Mouse (Mus musculus) embryonic fibroblast, embryonic 13.5 days (primary cell): Measurements from ENCODE around the gene Crisp3. TPM values are rescaled to one million over a fixed set of nuclear protein-coding genes. Genes with fewer than 3 reads are reported as not detected.
"Not testable (repeated sequence)": the region's sequence is repeated elsewhere in the genome, so short reads cannot be mapped to it uniquely, and the experiment has no call there.

ENCODE experiments used
- H3K27ac ChIP-seq: 2 replicates; pipeline ENCODE4 v1.5.1; 2012; ENCODE audit warnings: low read length, control low read depth, inconsistent platforms; ENCODE audit not compliant: insufficient read depth
- H3K4me1 ChIP-seq: 2 replicates; pipeline ENCODE4 v1.6.1; 2011; ENCODE audit warnings: low read length; ENCODE audit not compliant: control insufficient read depth, insufficient read depth
- H3K4me3 ChIP-seq: 2 replicates; pipeline ENCODE4 v1.5.1; 2011; ENCODE audit warnings: mild to moderate bottlenecking, control low read depth, low read length; ENCODE audit not compliant: insufficient read depth
- CTCF ChIP-seq: IDR thresholded peaks from 2 replicates; pipeline ENCODE4 v1.5.1; 2011; ENCODE audit warnings: mild to moderate bottlenecking, control low read depth, low read length, moderate library complexity, borderline replicate concordance; ENCODE audit not compliant: insufficient read depth
- POLR2A ChIP-seq: IDR thresholded peaks from 2 replicates; pipeline ENCODE4 v1.6.1; 2011; ENCODE audit warnings: low read depth, mild to moderate bottlenecking, control low read depth, low read length, moderate library complexity
- polyA plus RNA-seq: library from polyadenylated mRNA; stranded (reverse); fragments of >200 nt; gene quantifications from 2 replicates; pipeline ENCODE4 v1.2.4, GENCODE M21; 2011; ENCODE audit warnings: low read depth; ENCODE audit not compliant: missing spikeins, insufficient read length

The Crisp3 gene
- polyA plus RNA-seq, result not detected in 2 replicates

GRCm38 (mm10) chr17:40242135-40242534, at the start of gene Crisp3:
Crisp3 (minus strand) TSS chr17:40242288.
- TF ChIP-seq CTCF, result no peak
- no peak for TF ChIP-seq POLR2A
- no peaks in the 10 kb centered on the region for H3K4me1 ChIP-seq
- H3K4me3 ChIP-seq, result no peak within 1 kb of the TSS
- no peak within 1 kb of the TSS for H3K27ac ChIP-seq

DNA sequence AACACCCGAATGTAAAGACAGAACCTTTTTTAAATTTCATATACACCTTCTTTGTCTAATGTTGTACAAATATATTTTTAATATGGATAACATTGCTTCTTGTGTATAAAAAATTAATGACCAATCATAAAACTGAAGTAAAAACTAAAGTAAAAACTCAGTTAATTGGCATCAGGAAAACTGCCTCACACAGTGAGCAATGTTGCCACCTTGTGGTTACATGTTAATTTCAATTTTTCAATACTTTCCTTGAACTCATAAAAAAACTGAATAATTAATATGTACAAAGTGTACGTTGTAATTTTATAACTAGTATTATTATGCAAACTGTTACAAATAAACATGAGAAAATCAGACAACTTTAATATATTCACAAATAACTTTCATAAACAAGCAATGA, 43.3 kb upstream of the Crisp3 start:
- Histone ChIP-seq H3K4me3 (no peak overlapping the region), H3K4me1 (no peaks in the 10 kb centered on the region), H3K27ac (no peak overlapping the region)
- TF ChIP-seq CTCF, result no peak
- TF ChIP-seq POLR2A, result no peak

DNA sequence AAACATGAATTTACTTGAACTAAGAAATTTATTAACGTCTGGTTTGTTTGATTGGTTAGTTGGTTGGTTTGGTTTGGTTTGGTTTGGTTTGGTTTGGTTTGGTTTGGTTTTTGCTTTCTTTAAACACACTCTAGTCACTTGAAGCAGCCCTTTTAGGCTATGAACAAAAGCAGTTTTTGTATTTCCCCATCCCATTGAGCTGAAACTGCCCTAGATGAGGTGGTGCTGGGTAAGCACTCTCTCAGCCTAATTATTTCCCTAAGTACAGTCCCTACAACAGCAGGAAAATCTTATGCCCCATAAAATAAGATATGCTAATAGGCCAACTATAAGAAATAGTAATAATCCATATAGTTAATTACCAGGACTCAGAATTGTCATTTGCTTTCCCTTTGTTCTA, 33.4 kb upstream of the Crisp3 start:
- no peak overlapping the region for H3K27ac ChIP-seq
- no peak for TF ChIP-seq CTCF
- no peak for TF ChIP-seq POLR2A
- no peak overlapping the region for H3K4me3 ChIP-seq
- H3K4me1 ChIP-seq, result no peaks in the 10 kb centered on the region

DNA sequence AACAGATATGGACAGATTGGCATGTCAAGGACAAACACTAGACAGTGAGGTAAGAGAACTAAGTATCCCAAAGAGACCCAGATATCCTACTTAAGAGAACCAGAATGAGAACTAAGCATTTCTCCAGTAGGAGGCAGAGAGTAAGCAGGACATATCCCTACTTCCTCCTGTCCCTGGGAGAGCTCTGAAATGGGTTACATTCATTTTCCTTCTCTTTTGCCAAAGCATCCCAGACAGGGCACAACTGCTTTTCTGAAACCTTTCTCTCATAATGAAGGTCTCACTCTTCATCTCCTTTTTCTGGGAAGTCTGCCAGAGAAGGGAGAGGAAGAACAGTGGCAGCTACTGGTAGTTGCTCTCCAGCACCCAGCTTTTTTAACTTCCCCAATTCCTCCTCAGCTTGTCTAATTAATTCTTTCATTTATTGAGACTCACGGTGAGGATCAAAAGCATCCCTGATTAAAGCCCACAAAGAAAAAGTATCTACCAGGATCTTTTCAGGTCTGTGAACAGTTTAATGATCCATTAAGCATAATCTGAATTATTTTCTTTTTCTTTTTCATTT, 32.9 kb upstream of the Crisp3 start:
- no peak for TF ChIP-seq POLR2A
- no peak for TF ChIP-seq CTCF
- no peak overlapping the region for H3K27ac ChIP-seq
- H3K4me3 ChIP-seq, result no peak overlapping the region
- no peaks in the 10 kb centered on the region for H3K4me1 ChIP-seq

GRCm38 (mm10) chr17:40252487-40252886, 10.4 kb upstream of the Crisp3 start:
- H3K4me3 ChIP-seq, result no peak overlapping the region
- no peak overlapping the region for H3K27ac ChIP-seq
- H3K4me1 ChIP-seq, result no peaks in the 10 kb centered on the region
- TF ChIP-seq POLR2A, result no peak
- TF ChIP-seq CTCF, result no peak

GRCm38 (mm10) chr17:40208540-40208939, 33.5 kb downstream of the Crisp3 start, which contains the start of gene Pgk2:
Pgk2 (minus strand) TSS chr17:40208640.
- H3K27ac ChIP-seq, result no peak within 1 kb of the TSS
- TF ChIP-seq CTCF (no peak), POLR2A (no peak)
- H3K4me1 ChIP-seq, result no peaks in the 10 kb centered on the region
- H3K4me3 ChIP-seq, result no peak within 1 kb of the TSS

- not testable (repeated sequence) for H3K4me3 ChIP-seq, H3K27ac ChIP-seq, H3K4me1 ChIP-seq
Observed at GRCm38 (mm10) chr17:40201803-40202202, 40.3 kb downstream of the Crisp3 start.

- not testable (repeated sequence) for H3K4me3 ChIP-seq, H3K27ac ChIP-seq, H3K4me1 ChIP-seq
Observed at GRCm38 (mm10) chr17:40190192-40190591, 51.9 kb downstream of the Crisp3 start.

Other genes starting within 250 kb of the Crisp3 start
- gene AC192777.2, start 146.8 kb downstream of the Crisp3 start, polyA plus RNA-seq, result not detected in 2 replicates
- not detected in 2 replicates for gene Pgk2, start 33.6 kb downstream of the Crisp3 start, polyA plus RNA-seq
- gene Crisp1, start 76.9 kb upstream of the Crisp3 start, polyA plus RNA-seq, result not detected in 2 replicates